Mouse (Mus musculus): ENCODE results near the gene Tubg2. TPM values are rescaled to one million over a fixed set of nuclear protein-coding genes. Genes with fewer than 3 reads are reported as not detected.

The Tubg2 gene
- polyA plus RNA-seq, 1 experiment from 2014 or later, result 3.9 TPM

GRCm38 (mm10) chr11:101194137-101194536 is 38.4 kb downstream of the Tubg2 start:
- H3K36me3 ChIP-seq (ENCODE audit: control insufficient read depth, insufficient read depth, low read length), result peaks cover 11% of the 10 kb centered on the region
- H3K4me1 ChIP-seq (ENCODE audit: control insufficient read depth, insufficient read depth, low read length), result peaks cover 25% of the 10 kb centered on the region
- H3K27me3 ChIP-seq (ENCODE audit: control insufficient read depth, insufficient read depth, low read length), result no peaks in the 10 kb centered on the region
- H3K9ac ChIP-seq (ENCODE audit: low read length), result no peak overlapping the region
- no peak overlapping the region for H3K4me2 ChIP-seq (ENCODE audit: low read depth, low read length)
- H3K4me3 ChIP-seq (replicated peaks; ENCODE audit: low read length), result no peak overlapping the region
- H3K9me3 ChIP-seq (replicated peaks; ENCODE audit: control insufficient read depth, low read length), result no peaks in the 10 kb centered on the region
- no peak overlapping the region for H3K27ac ChIP-seq (ENCODE audit: low read length)
- ATAC-seq (ENCODE audit: insufficient read depth, low FRiP score), result no peak
- WGBS, result 57% methylated on average over 5 of the region's 5 CpGs

GRCm38 (mm10) chr11:101194643-101195042 is 38.9 kb downstream of the Tubg2 start:
- H3K9ac ChIP-seq (ENCODE audit: low read length), result no peak overlapping the region
- peaks cover 11% of the 10 kb centered on the region for H3K36me3 ChIP-seq (ENCODE audit: control insufficient read depth, insufficient read depth, low read length)
- peaks cover 20% of the 10 kb centered on the region for H3K4me1 ChIP-seq (ENCODE audit: control insufficient read depth, insufficient read depth, low read length)
- ATAC-seq (ENCODE audit: insufficient read depth, low FRiP score), result no peak
- no peaks in the 10 kb centered on the region for H3K27me3 ChIP-seq (ENCODE audit: control insufficient read depth, insufficient read depth, low read length)
- WGBS, result 85% methylated on average over 6 of the region's 6 CpGs
- H3K4me3 ChIP-seq (replicated peaks; ENCODE audit: low read length), result no peak overlapping the region
- H3K4me2 ChIP-seq (ENCODE audit: low read depth, low read length), result no peak overlapping the region
- H3K27ac ChIP-seq (ENCODE audit: low read length), result no peak overlapping the region
- no peaks in the 10 kb centered on the region for H3K9me3 ChIP-seq (replicated peaks; ENCODE audit: control insufficient read depth, low read length)

GRCm38 (mm10) chr11:101195101-101195500 is 39.4 kb downstream of the Tubg2 start:
- no peak for ATAC-seq (ENCODE audit: insufficient read depth, low FRiP score)
- H3K27ac ChIP-seq (ENCODE audit: low read length), result no peak overlapping the region
- H3K27me3 ChIP-seq (ENCODE audit: control insufficient read depth, insufficient read depth, low read length), result no peaks in the 10 kb centered on the region
- H3K4me2 ChIP-seq (ENCODE audit: low read depth, low read length), result no peak overlapping the region
- H3K36me3 ChIP-seq (ENCODE audit: control insufficient read depth, insufficient read depth, low read length), result peaks cover 11% of the 10 kb centered on the region
- no peak overlapping the region for H3K4me3 ChIP-seq (replicated peaks; ENCODE audit: low read length)
- no peak overlapping the region for H3K9ac ChIP-seq (ENCODE audit: low read length)
- H3K4me1 ChIP-seq (ENCODE audit: control insufficient read depth, insufficient read depth, low read length), result peaks cover 16% of the 10 kb centered on the region
- WGBS, result 78% methylated on average over 1 of the region's 1 CpGs
- H3K9me3 ChIP-seq (replicated peaks; ENCODE audit: control insufficient read depth, low read length), result no peaks in the 10 kb centered on the region

DNA sequence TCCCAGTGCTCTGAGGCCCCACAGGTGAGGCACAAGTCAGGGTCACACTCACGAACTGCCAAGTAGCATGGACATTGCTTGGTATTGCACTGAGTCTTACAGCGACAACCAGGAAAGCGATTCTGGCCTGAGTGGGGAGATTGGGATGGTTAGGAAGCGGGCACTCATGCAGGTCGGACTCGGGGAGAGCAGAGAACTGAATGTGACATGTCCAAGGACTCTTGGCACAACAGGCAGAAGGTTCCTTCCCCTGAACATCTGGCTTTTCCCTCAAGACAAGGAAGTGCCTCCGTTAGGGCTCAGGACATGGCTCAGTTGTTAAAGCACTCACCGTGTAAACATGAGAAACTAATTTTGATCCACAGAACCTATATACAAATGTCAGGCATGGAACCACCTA is 39.9 kb downstream of the Tubg2 start:
- H3K9ac ChIP-seq (ENCODE audit: low read length), result no peak overlapping the region
- 83% methylated on average over 8 of the region's 8 CpGs for WGBS
- H3K36me3 ChIP-seq (ENCODE audit: control insufficient read depth, insufficient read depth, low read length), result peaks cover 11% of the 10 kb centered on the region
- H3K27ac ChIP-seq (ENCODE audit: low read length), result no peak overlapping the region
- H3K4me2 ChIP-seq (ENCODE audit: low read depth, low read length), result no peak overlapping the region
- H3K4me1 ChIP-seq (ENCODE audit: control insufficient read depth, insufficient read depth, low read length), result peaks cover 11% of the 10 kb centered on the region
- H3K4me3 ChIP-seq (replicated peaks; ENCODE audit: low read length), result no peak overlapping the region
- H3K9me3 ChIP-seq (replicated peaks; ENCODE audit: control insufficient read depth, low read length), result no peaks in the 10 kb centered on the region
- ATAC-seq (ENCODE audit: insufficient read depth, low FRiP score), result no peak
- no peaks in the 10 kb centered on the region for H3K27me3 ChIP-seq (ENCODE audit: control insufficient read depth, insufficient read depth, low read length)

GRCm38 (mm10) chr11:101196175-101196574 is 40.5 kb downstream of the Tubg2 start:
- Histone ChIP-seq H3K27me3 (ENCODE audit: control insufficient read depth, insufficient read depth, low read length) (no peaks in the 10 kb centered on the region), H3K9me3 (replicated peaks; ENCODE audit: control insufficient read depth, low read length) (no peaks in the 10 kb centered on the region), H3K4me2 (ENCODE audit: low read depth, low read length) (no peak overlapping the region), H3K4me1 (ENCODE audit: control insufficient read depth, insufficient read depth, low read length) (peaks cover 5% of the 10 kb centered on the region; the same call in 1 of the 2 replicates), H3K36me3 (ENCODE audit: control insufficient read depth, insufficient read depth, low read length) (peaks cover 11% of the 10 kb centered on the region), H3K4me3 (replicated peaks; ENCODE audit: low read length) (no peak overlapping the region), H3K27ac (ENCODE audit: low read length) (no peak overlapping the region), H3K9ac (ENCODE audit: low read length) (no peak overlapping the region)
- no peak for ATAC-seq (ENCODE audit: insufficient read depth, low FRiP score)
- WGBS, result 83% methylated on average over 8 of the region's 8 CpGs

DNA sequence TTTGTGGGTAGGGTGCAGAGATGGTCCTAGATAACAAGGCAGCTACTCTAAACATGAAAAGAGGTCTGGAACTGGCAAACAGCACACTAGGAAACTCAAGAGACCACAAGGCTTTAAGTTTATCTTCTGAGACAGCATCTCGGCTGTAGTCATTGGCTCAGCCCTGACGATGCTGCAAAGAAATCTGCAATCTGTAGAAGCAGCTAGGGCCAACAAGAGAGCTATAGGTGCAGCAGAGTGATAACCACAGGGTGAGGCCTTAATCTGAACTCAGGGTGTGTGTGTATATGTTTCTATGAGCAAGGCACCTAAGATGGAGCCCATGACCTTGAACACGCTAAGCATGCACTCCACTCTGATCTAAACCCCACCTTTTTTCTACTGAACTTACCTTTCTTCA is 43.8 kb downstream of the Tubg2 start:
- no peak for ATAC-seq (ENCODE audit: insufficient read depth, low FRiP score)
- Histone ChIP-seq H3K27me3 (ENCODE audit: control insufficient read depth, insufficient read depth, low read length) (no peaks in the 10 kb centered on the region), H3K36me3 (ENCODE audit: control insufficient read depth, insufficient read depth, low read length) (peaks cover 13% of the 10 kb centered on the region), H3K27ac (ENCODE audit: low read length) (no peak overlapping the region), H3K4me1 (ENCODE audit: control insufficient read depth, insufficient read depth, low read length) (no peaks in the 10 kb centered on the region), H3K9me3 (replicated peaks; ENCODE audit: control insufficient read depth, low read length) (no peaks in the 10 kb centered on the region), H3K9ac (ENCODE audit: low read length) (no peak overlapping the region), H3K4me3 (replicated peaks; ENCODE audit: low read length) (no peak overlapping the region), H3K4me2 (ENCODE audit: low read depth, low read length) (no peak overlapping the region)
- WGBS, result 66% methylated on average over 3 of the region's 3 CpGs

GRCm38 (mm10) chr11:101200986-101201385 is 45.3 kb downstream of the Tubg2 start:
- Histone ChIP-seq H3K9ac (ENCODE audit: low read length) (no peak overlapping the region), H3K9me3 (replicated peaks; ENCODE audit: control insufficient read depth, low read length) (no peaks in the 10 kb centered on the region), H3K4me3 (replicated peaks; ENCODE audit: low read length) (no peak overlapping the region), H3K27me3 (ENCODE audit: control insufficient read depth, insufficient read depth, low read length) (no peaks in the 10 kb centered on the region), H3K4me2 (ENCODE audit: low read depth, low read length) (no peak overlapping the region), H3K4me1 (ENCODE audit: control insufficient read depth, insufficient read depth, low read length) (no peaks in the 10 kb centered on the region), H3K27ac (ENCODE audit: low read length) (no peak overlapping the region), H3K36me3 (ENCODE audit: control insufficient read depth, insufficient read depth, low read length) (peaks cover 13% of the 10 kb centered on the region)
- WGBS, result 19% methylated on average over 7 of the region's 7 CpGs
- no peak for ATAC-seq (ENCODE audit: insufficient read depth, low FRiP score)

Small RNA genes lying within 50 kb of the gene (microRNA-seq; reads per million reads assigned to microRNA genes)
- not detected for gene Gm27626

Other genes starting within 250 kb of the Tubg2 start
- 47.2 and 56.1 TPM in 2 replicates for gene Stat3, start 216.4 kb upstream of the Tubg2 start, polyA plus RNA-seq (2015; fragmentation: Nextera tagmentation; extraction: Ambion mirVana)
- 381 and 403 TPM in 2 replicates for gene Cavin1, start 185.0 kb upstream of the Tubg2 start, polyA plus RNA-seq (2015; fragmentation: Nextera tagmentation; extraction: Ambion mirVana)
- gene Atp6v0a1, start 146.5 kb upstream of the Tubg2 start, polyA plus RNA-seq (2015; fragmentation: Nextera tagmentation; extraction: Ambion mirVana), result 47.8 and 50.5 TPM in 2 replicates
- 17.0 and 17.2 TPM in 2 replicates for gene Naglu, start 85.9 kb upstream of the Tubg2 start, polyA plus RNA-seq (2015; fragmentation: Nextera tagmentation; extraction: Ambion mirVana)
- gene Hsd17b1, start 77.5 kb upstream of the Tubg2 start, polyA plus RNA-seq (2015; fragmentation: Nextera tagmentation; extraction: Ambion mirVana), result 0.30 TPM in 1 of 2 replicates, not detected in the other
- 38.9 and 41.8 TPM in 2 replicates for gene Coasy, start 73.3 kb upstream of the Tubg2 start, polyA plus RNA-seq (2015; fragmentation: Nextera tagmentation; extraction: Ambion mirVana)
- 57.4 and 60.5 TPM in 2 replicates for gene Mlx, start 68.6 kb upstream of the Tubg2 start, polyA plus RNA-seq (2015; fragmentation: Nextera tagmentation; extraction: Ambion mirVana)
- 21.4 and 23.4 TPM in 2 replicates for gene Psmc3ip, start 60.5 kb upstream of the Tubg2 start, polyA plus RNA-seq (2015; fragmentation: Nextera tagmentation; extraction: Ambion mirVana)
- gene Retreg3, start 36.0 kb upstream of the Tubg2 start, polyA plus RNA-seq (2015; fragmentation: Nextera tagmentation; extraction: Ambion mirVana), result 18.7 and 20.1 TPM in 2 replicates
- gene Tubg1, start 36.0 kb upstream of the Tubg2 start, polyA plus RNA-seq (2015; fragmentation: Nextera tagmentation; extraction: Ambion mirVana), result 63.0 and 63.5 TPM in 2 replicates
- 2.3 and 2.6 TPM in 2 replicates for gene Cntnap1, start 14.6 kb downstream of the Tubg2 start, polyA plus RNA-seq (2015; fragmentation: Nextera tagmentation; extraction: Ambion mirVana)
- 17.6 and 18.7 TPM in 2 replicates for gene Plekhh3, start 15.4 kb downstream of the Tubg2 start, polyA plus RNA-seq (2015; fragmentation: Nextera tagmentation; extraction: Ambion mirVana)
- 0.26 and 0.43 TPM in 2 replicates for gene Ccr10, start 19.5 kb downstream of the Tubg2 start, polyA plus RNA-seq (2015; fragmentation: Nextera tagmentation; extraction: Ambion mirVana)
- gene Ezh1, start 70.6 kb downstream of the Tubg2 start, polyA plus RNA-seq (2015; fragmentation: Nextera tagmentation; extraction: Ambion mirVana), result 18.5 and 21.8 TPM in 2 replicates
- 95.8 and 106 TPM in 2 replicates for gene Ramp2, start 90.1 kb downstream of the Tubg2 start, polyA plus RNA-seq (2015; fragmentation: Nextera tagmentation; extraction: Ambion mirVana)
- 133 and 141 TPM in 2 replicates for gene Vps25, start 97.8 kb downstream of the Tubg2 start, polyA plus RNA-seq (2015; fragmentation: Nextera tagmentation; extraction: Ambion mirVana)
- gene Wnk4, start 104.7 kb downstream of the Tubg2 start, polyA plus RNA-seq (2015; fragmentation: Nextera tagmentation; extraction: Ambion mirVana), result 23.5 and 28.0 TPM in 2 replicates
- gene Cntd1, start 123.1 kb downstream of the Tubg2 start, polyA plus RNA-seq (2015; fragmentation: Nextera tagmentation; extraction: Ambion mirVana), result 0.70 and 1.2 TPM in 2 replicates
- 194 and 197 TPM in 2 replicates for gene Coa3, start 123.2 kb downstream of the Tubg2 start, polyA plus RNA-seq (2015; fragmentation: Nextera tagmentation; extraction: Ambion mirVana)
- 143 and 147 TPM in 2 replicates for gene Becn1, start 146.4 kb downstream of the Tubg2 start, polyA plus RNA-seq (2015; fragmentation: Nextera tagmentation; extraction: Ambion mirVana)
- 98.2 and 107 TPM in 2 replicates for gene Psme3, start 160.3 kb downstream of the Tubg2 start, polyA plus RNA-seq (2015; fragmentation: Nextera tagmentation; extraction: Ambion mirVana)
- 0.97 and 1.4 TPM in 2 replicates for gene Aoc2, start 169.2 kb downstream of the Tubg2 start, polyA plus RNA-seq (2015; fragmentation: Nextera tagmentation; extraction: Ambion mirVana)
- 3.5 TPM in 2 replicates for gene Aoc3, start 174.7 kb downstream of the Tubg2 start, polyA plus RNA-seq (2015; fragmentation: Nextera tagmentation; extraction: Ambion mirVana)
- gene G6pc, start 211.7 kb downstream of the Tubg2 start, polyA plus RNA-seq (2015; fragmentation: Nextera tagmentation; extraction: Ambion mirVana), result 0.09 and 0.15 TPM in 2 replicates